Mouse (Mus musculus) left cerebral cortex, adult 11 months (tissue): ENCODE data around the gene Rgs19.

Experiments
- DNase-seq: peaks from one replicate; pipeline ENCODE4 v3.0.0; 2022; ENCODE audit warnings: low spot score

Rgs19 gene

DNA sequence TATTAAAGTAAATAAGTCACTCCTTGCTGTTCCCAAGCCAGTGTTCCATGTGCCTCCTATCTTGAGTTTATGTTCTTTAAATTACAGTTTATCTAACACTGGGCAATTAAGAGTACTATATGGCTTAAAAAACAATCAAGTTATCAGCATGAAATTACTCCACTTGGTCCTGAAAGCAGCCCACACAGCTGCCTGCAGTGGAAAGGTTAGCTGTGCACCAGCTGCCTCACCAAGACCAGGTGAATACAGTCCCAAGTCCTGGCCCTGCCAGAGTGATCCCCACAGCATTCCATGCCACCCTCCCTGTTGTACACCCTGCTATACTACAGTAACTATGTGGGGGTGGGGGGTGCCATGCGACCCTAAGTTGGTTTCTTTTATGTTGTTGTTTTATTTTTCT, 40.3 kb downstream of the Rgs19 start:
- DNase-seq, result no peak

DNA sequence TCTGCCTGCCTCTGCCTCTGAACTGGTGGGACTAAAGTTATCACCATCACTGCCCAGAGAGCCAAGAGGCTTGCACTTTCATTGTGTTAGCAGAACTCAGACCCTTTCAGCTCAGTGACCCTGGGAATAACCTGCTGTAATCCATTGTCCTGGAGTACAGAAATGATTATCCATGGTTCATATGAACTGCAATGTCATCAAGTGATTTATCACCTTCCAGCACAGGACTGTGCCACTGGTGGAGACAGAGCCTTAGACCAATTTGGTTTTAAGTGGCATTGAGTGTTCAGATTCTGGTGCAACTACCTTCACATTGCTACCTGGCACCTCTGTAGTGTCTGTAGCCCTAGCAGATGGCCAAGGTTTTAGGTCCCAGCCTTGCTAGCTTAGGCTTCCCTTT, 40.7 kb downstream of the Rgs19 start:
- no peak for DNase-seq

DNA sequence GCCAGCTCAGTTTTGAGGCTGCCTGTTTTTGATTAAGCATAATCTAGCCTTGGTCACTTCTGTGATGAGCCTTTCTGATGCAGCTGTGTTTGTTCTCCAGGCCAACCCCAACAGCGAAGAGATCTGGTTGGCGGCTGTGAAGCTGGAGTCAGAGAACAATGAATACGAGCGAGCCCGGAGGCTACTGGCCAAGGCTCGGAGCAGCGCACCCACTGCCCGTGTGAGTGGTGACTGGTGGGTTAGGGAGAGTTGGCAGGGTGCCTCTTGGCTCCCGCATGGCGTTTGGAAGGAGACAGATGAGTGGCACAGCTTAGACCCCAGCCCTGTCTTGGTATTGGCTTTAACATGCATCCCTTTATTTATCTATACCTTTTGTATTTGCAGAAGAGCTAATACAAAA, 44.9 kb downstream of the Rgs19 start:
- no peak for DNase-seq

DNA sequence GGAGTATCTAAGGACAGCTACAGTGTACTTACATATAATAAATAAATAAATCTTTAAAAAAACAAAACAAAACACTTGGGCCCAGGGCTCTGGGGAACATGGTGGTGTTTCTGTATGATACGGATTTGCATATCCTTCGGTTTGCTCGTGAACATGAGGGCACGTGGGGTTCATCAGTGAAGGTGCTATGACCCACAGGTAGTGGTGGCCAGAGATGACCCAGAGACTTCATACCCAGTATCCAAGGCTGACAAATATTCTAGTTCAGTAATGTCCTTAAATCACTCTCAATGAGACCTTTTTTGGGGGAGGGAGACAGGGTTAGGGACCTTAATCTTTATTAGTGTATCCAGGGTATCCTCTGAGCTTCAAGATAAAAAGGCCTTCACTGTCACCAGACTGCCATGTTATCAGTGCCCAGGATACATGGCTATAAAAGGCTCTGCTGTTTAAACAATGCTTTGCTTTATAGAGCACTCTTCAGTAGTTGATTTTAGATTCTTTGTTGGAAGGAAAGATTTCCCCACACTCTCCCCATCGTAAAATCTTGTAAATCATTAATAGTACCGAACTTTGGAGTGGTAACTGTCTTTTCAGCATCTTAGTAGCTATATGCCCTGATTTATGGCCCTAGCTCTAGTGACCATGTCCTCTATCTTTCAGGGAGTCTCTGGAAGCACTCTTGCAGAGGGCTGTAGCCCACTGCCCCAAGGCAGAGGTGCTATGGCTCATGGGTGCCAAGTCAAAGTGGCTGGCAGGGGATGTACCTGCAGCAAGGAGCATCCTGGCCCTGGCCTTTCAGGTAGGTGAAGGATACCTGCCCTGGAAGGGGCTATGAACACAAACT, 46.9 kb downstream of the Rgs19 start:
- no peak for DNase-seq

DNA sequence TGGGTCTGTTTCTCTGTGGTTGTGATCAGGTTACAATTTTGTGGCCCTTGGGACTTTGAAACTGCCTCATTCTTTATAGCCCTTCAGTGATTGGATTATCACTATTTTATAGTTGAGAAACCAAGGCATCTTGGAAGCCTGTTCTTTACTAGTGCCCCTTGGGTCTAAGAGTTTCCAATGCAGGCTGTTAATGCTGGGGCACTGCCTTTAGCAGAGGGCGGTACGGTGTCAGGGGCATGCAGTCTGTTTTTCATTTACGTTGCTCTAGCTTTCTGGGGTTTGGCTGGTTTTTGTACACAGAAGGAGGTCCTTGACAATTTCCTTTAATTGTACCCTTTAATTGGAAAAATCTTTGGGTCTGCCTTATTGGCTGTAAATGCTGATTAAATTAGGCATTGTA, 48.1 kb downstream of the Rgs19 start:
- no peak for DNase-seq

DNA sequence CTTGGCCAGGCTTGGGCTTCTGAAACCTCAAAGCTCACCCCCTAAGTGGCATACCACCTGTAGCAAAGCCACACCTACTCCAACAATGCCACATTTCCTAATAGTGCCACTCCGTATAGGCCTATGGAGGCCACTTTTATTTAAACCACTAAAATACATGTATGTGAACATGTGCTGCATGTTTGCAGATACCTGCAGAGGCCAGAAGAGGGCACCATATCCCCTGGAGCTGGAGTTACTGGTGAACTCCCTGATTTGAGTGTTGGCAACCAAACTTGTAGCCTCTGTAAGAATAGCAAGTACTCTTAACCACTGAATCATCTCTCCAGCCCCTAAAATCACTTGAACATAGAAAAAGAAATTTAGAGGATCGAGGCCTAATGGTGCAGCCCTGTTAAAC, 49.4 kb downstream of the Rgs19 start:
- DNase-seq, result no peak
